Mouse (Mus musculus) G1E-ER4 (cell line): ENCODE results near the gene Piwil1. TPM values are rescaled to one million over a fixed set of nuclear protein-coding genes. Genes with fewer than 3 reads are reported as not detected.

Experiments
- GATA1 ChIP-seq: IDR thresholded peaks from one replicate; pipeline ENCODE4 v1.8.0; 2012; ENCODE audit warnings: low read length, inconsistent platforms
- polyA plus RNA-seq: library from polyadenylated mRNA; stranded (reverse); fragments of >175 nt; gene quantifications from 2 replicates; pipeline ENCODE4 v1.2.3, GENCODE M21; 2012

Gene Piwil1
- polyA plus RNA-seq, 1 experiment = not detected

- TF ChIP-seq GATA1 = no peak
Observed at GRCm38 (mm10) chr5:128745206-128745605, 42.9 kb downstream of the Piwil1 start.

GRCm38 (mm10) chr5:128746261-128746660 is 43.9 kb downstream of the Piwil1 start:
- no peak for TF ChIP-seq GATA1

GRCm38 (mm10) chr5:128761118-128761517 is 58.8 kb downstream of the Piwil1 start:
- TF ChIP-seq GATA1 = no peak

GRCm38 (mm10) chr5:128769026-128769631 is 66.8 kb downstream of the Piwil1 start:
- no peak for TF ChIP-seq GATA1

GRCm38 (mm10) chr5:128776386-128776785 is 74.1 kb downstream of the Piwil1 start:
- no peak for TF ChIP-seq GATA1

GRCm38 (mm10) chr5:128781621-128782020 is 79.3 kb downstream of the Piwil1 start:
- TF ChIP-seq GATA1 = no peak

GRCm38 (mm10) chr5:128800592-128800991 is 98.3 kb downstream of the Piwil1 start:
- TF ChIP-seq GATA1 = no peak

Other genes starting within 250 kb of the Piwil1 start
- gene Fzd10, start 101.7 kb upstream of the Piwil1 start, polyA plus RNA-seq = not detected in 2 replicates